Mouse (Mus musculus): ENCODE measurements at regions not wholly inside any gene's neighbourhood (a gene's known extent, or its start where the extent isn't known, plus 50 kb on each side); places are given as distances from the start of the nearest gene placed in this dataset.
"Not testable (repeated sequence)": the region's sequence is repeated elsewhere in the genome, so short reads cannot be mapped to it uniquely, and the experiment has no call there.

- not testable (repeated sequence) for TF ChIP-seq CTCF (IDR thresholded peaks at IDR 0.05; ENCODE audit: extremely low read depth, insufficient read length, insufficient replicate concordance, low read depth, low read length); POLR2A (IDR thresholded peaks at IDR 0.05; ENCODE audit: low read depth, low read length)
Observed at GRCm38 (mm10) chr2:72667396-72667795, 191.4 kb downstream of the Cdca7 start.

Measured in small intestine, adult 2 months (tissue).